In the genomic region with DNA sequence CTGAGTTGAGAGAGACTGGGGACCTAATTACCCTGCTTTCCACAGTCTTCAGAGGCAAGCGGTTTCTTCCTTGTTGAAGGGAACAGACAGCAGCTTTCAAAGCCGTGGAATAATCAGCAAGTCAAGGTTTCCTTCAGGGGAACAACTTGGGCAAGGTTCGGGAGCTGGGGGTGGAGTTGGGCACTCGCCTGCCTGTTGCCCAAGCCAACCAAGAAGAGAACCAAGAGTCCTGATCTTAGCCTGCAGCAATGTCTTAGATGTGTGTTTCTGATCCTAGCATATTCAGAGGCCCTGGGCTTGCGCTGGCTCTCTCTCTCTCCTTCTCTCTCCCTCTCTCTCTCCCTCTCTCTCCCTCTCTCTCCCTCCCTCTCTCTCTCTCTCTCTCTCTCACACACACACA, we compare ENCODE assay signal across 24 mouse cellular contexts.
DNase-seq lines count a peak whose midpoint lies in the region; ATAC-seq and TF ChIP-seq lines count a peak whose summit lies in the region.
"Had no signal": no experiment of that assay in that cellular context is flagged by ENCODE, and none has a peak within 500 bp of the region (broad histone marks: within the 10 kb centered on the region; RNA-seq: fewer than 3 reads in every experiment).

No protein-coding gene starts in this region.

- no peak overlapping the region for H3K4me3 ChIP-seq in midbrain, embryonic 16.5 days (ENCODE audit: low read depth, low read length)
- no peak overlapping the region for H3K4me3 ChIP-seq in midbrain, embryonic 10.5 days
- H3K4me3 ChIP-seq in kidney, adult 2 months (ENCODE audit: insufficient read depth, low read depth, low read length): no peak overlapping the region
- H3K4me3 ChIP-seq: embryonic facial prominence, embryonic 15.5 days; forebrain, embryonic 12.5 days; heart, adult 2 months; heart, embryonic 15.5 days; hindbrain, embryonic 10.5 days had no signal

- no peaks in the 10 kb centered on the region for H3K27me3 ChIP-seq in midbrain, embryonic 16.5 days (ENCODE audit: control insufficient read depth, insufficient read depth, low read depth, low read length)
- no peaks in the 10 kb centered on the region for H3K27me3 ChIP-seq in midbrain, embryonic 10.5 days (ENCODE audit: low read depth, poor library complexity, severe bottlenecking)
- H3K27me3 ChIP-seq in kidney, adult 2 months (replicated peaks; ENCODE audit: control insufficient read depth, insufficient read depth, low read length): no peaks in the 10 kb centered on the region
- H3K27me3 ChIP-seq: embryonic facial prominence, embryonic 15.5 days; forebrain, embryonic 12.5 days; heart, embryonic 15.5 days; Patski had no signal

- no peak overlapping the region for H3K4me2 ChIP-seq in midbrain, embryonic 16.5 days (ENCODE audit: low read length)
- H3K4me2 ChIP-seq: embryonic facial prominence, embryonic 15.5 days; forebrain, embryonic 12.5 days; heart, embryonic 11.5 days; heart, embryonic 15.5 days; hindbrain, embryonic 14.5 days had no signal

- H3K4me1 ChIP-seq in midbrain, embryonic 16.5 days (ENCODE audit: control insufficient read depth, insufficient read depth, low read length): no peaks in the 10 kb centered on the region; the same call in 1 of the 2 replicates
- H3K4me1 ChIP-seq in midbrain, embryonic 10.5 days: peaks cover 6% of the 10 kb centered on the region; the same call in 1 of the 2 replicates
- H3K4me1 ChIP-seq in kidney, adult 2 months (ENCODE audit: control insufficient read depth, insufficient read depth, low read length): no peaks in the 10 kb centered on the region
- H3K4me1 ChIP-seq: embryonic facial prominence, embryonic 15.5 days; heart, embryonic 15.5 days had no signal

- TF ChIP-seq POLR2A in kidney, adult 2 months (IDR thresholded peaks at IDR 0.05; ENCODE audit: low read depth, low read length): no peak

- H3K9me3 ChIP-seq in midbrain, embryonic 16.5 days (replicated peaks; ENCODE audit: control insufficient read depth, low read length, poor library complexity, severe bottlenecking): no peaks in the 10 kb centered on the region
- H3K9me3 ChIP-seq in midbrain, embryonic 10.5 days (replicated peaks): peaks cover 7% of the 10 kb centered on the region; the same call in 1 of the 2 replicates
- H3K9me3 ChIP-seq: embryonic facial prominence, embryonic 15.5 days; forebrain, embryonic 12.5 days; heart, embryonic 15.5 days had no signal

- DNase-seq in adrenal gland, postnatal 14 days: peak; percentile 32
- DNase-seq in adrenal gland, adult 2 months: no peak
- DNase-seq in midbrain, embryonic 10.5 days (ENCODE audit: low spot score): no peak
- DNase-seq in testis, postnatal 14 days (ENCODE audit: low spot score): peak; percentile 8
- no peak for DNase-seq in testis, postnatal 10 days (ENCODE audit: low spot score)
- DNase-seq in lung, adult 18-20 months: no peak
- DNase-seq in kidney, adult 2 months: no peak
- DNase-seq: adrenal gland, adult 8-10 months; cerebellum, adult 8-10 months; cerebellum, postnatal 14 days; embryo, embryonic 11 days; gastrocnemius, postnatal 10 days; heart, adult 2 months had no signal

- H3K9ac ChIP-seq in midbrain, embryonic 16.5 days (ENCODE audit: low read depth, low read length): no peak overlapping the region
- H3K9ac ChIP-seq: embryonic facial prominence, embryonic 15.5 days; forebrain, embryonic 12.5 days; heart, embryonic 15.5 days; hindbrain, embryonic 14.5 days had no signal

- TF ChIP-seq CTCF in kidney, adult 2 months (conservative IDR thresholded peaks at IDR 0.05; ENCODE audit: insufficient read depth, insufficient read length, low read depth, low read length): no peak

- peak; percentile 54; the same call in 1 of the 2 replicates for ATAC-seq in midbrain, embryonic 16.5 days
- ATAC-seq: activated CD4-positive, CD25-positive, alpha-beta regulatory T cell, adult 4 months; forebrain, embryonic 16.5 days; inflammation-experienced regulatory T-cells, adult 6 months; Patski had no signal

- WGBS in midbrain, embryonic 16.5 days: 61% methylated on average over 5 of the region's 5 CpGs
- 90% methylated on average over 5 of the region's 5 CpGs for WGBS in midbrain, embryonic 10.5 days
- 74% methylated on average over 5 of the region's 5 CpGs for WGBS in kidney, adult 2 months

- H3K36me3 ChIP-seq in midbrain, embryonic 16.5 days (ENCODE audit: control insufficient read depth, insufficient read depth, low read length): no peaks in the 10 kb centered on the region
- H3K36me3 ChIP-seq in midbrain, embryonic 10.5 days: peaks cover 5% of the 10 kb centered on the region; the same call in 1 of the 2 replicates
- no peaks in the 10 kb centered on the region for H3K36me3 ChIP-seq in kidney, adult 2 months (ENCODE audit: control insufficient read depth, insufficient read depth, low read length)
- H3K36me3 ChIP-seq: embryonic facial prominence, embryonic 15.5 days; forebrain, embryonic 12.5 days; heart, embryonic 15.5 days had no signal

- no peak overlapping the region for H3K27ac ChIP-seq in midbrain, embryonic 16.5 days (ENCODE audit: low read length)
- H3K27ac ChIP-seq in midbrain, embryonic 10.5 days (replicated peaks): no peak overlapping the region
- H3K27ac ChIP-seq in kidney, adult 2 months (ENCODE audit: insufficient read depth, low read depth, low read length): no peak overlapping the region
- H3K27ac ChIP-seq: embryonic facial prominence, embryonic 15.5 days; forebrain, embryonic 12.5 days; heart, adult 2 months; heart, embryonic 15.5 days; hindbrain, embryonic 10.5 days; hindbrain, embryonic 14.5 days had no signal

Comparison
In these comparisons a context has a peak if more than half of its experiments do, and no peak if none do; other contexts are left out.
1. DNase-seq: peak in adrenal gland, postnatal 14 days (single experiment) and testis, postnatal 14 days (single experiment); none in adrenal gland, adult 2 months (single experiment), midbrain, embryonic 10.5 days (single experiment), testis, postnatal 10 days (single experiment), lung, adult 18-20 months (0 of 2) and kidney, adult 2 months (single experiment).